Mouse (Mus musculus): ENCODE measurements around the gene Acoxl.

DNA sequence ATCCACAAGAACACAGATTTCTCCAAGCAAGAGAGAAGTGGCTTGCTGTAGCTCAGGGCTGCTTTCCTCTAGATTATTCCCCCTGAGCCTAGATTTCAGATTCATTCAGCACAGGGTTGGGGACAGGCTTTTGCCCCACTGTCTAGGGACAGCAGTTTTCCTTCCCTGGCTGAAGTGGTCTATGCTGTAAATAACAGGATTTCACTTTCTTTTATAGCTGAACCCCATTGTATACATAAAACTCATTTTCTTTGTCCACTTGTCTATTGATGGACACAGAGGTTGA lies 182.2 kb downstream of the Acoxl start:
- no peak for TF ChIP-seq GATA1 (IDR thresholded peaks at IDR 0.05; ENCODE audit: borderline replicate concordance, low read length)
- TF ChIP-seq FLI1 (IDR thresholded peaks at IDR 0.05; ENCODE audit: low read length) = no peak

Measured in megakaryocyte, embryonic 14.5 days (primary cell).